Mouse (Mus musculus): ENCODE data around the gene Id4. TPM values are rescaled to one million over a fixed set of nuclear protein-coding genes. Genes with fewer than 3 reads are reported as not detected.

The Id4 gene
- 10.3 and 21.6 TPM in 2 replicates for polyA plus RNA-seq (2011; ENCODE audit: insufficient read length, low read depth, missing spikeins)

DNA sequence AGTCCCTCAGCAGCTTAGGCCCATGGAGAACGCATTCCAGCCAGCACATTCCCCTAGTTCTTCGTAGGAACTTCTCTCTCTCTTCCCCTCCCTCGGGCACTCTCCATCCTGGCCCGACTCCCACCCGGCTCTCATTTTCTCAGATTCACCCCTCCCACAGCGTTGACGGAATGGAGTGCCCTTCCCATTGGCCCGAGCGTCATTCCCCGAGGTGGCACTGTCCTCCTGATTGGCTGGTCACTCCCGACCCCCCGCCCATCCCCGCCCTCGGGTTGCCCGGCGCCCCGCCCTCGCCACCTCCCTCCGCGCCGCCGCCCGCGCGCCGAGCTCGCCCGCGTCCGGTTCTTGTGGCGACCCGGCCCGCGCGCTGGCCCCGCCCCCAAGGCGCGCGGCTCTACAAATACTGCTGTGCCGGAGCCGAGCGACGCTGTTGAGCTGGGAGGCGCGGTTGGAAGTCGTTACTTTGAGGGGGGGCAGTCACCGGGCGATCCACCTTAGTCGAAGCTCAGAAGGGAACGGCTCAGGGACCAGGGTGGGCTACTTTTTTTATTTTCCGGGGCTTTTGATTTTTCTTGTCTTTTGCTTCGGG lies at the start of gene Id4:
TSS of gene Id4 (plus strand) at position 539 of the 589 bp plus-strand sequence.
- Histone ChIP-seq H3K4me1 (ENCODE audit: control insufficient read depth, insufficient read depth, low read length) (no peaks in the 10 kb centered on the region; the same call in 1 of the 2 replicates), H3K4me3 (ENCODE audit: insufficient read depth, low read length) (peak within 1 kb of the TSS; percentile 73), H3K27ac (ENCODE audit: insufficient read depth, low read length) (peak within 1 kb of the TSS; percentile 77)
- no peak for TF ChIP-seq CTCF (IDR thresholded peaks at IDR 0.05; ENCODE audit: borderline replicate concordance, insufficient read depth, low read length)
- peak; percentile 98 for TF ChIP-seq POLR2A (IDR thresholded peaks at IDR 0.05; ENCODE audit: low read depth, low read length)

DNA sequence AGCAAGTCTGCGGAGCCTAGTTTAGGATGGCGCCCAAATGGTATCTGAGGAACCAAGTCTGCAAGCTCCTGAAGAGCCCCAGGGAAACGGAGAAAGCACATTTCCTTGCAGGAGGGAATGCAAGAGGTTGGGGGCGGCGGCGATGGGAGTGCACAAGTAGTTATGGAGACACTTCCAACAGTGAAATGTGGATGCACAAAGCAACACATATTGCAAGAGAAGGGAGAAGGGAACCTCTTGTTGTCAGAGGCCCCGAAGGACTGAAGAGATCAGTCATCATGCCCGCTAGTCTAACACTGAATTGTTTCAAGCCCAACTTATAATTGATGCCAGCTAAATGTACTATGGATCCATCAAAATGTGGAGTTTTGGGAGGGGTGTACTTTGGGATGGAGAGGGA lies 33.9 kb upstream of the Id4 start:
- peaks cover 4% of the 10 kb centered on the region; the same call in 1 of the 2 replicates for H3K4me1 ChIP-seq (ENCODE audit: control insufficient read depth, insufficient read depth, low read length)
- TF ChIP-seq POLR2A (IDR thresholded peaks at IDR 0.05; ENCODE audit: low read depth, low read length) = no peak
- TF ChIP-seq CTCF (IDR thresholded peaks at IDR 0.05; ENCODE audit: borderline replicate concordance, insufficient read depth, low read length) = no peak
- H3K27ac ChIP-seq (ENCODE audit: insufficient read depth, low read length) = no peak overlapping the region
- H3K4me3 ChIP-seq (ENCODE audit: insufficient read depth, low read length) = no peak overlapping the region

GRCm38 (mm10) chr13:48227712-48228111 lies 33.3 kb upstream of the Id4 start:
- H3K4me3 ChIP-seq (ENCODE audit: insufficient read depth, low read length) = no peak overlapping the region
- TF ChIP-seq POLR2A (IDR thresholded peaks at IDR 0.05; ENCODE audit: low read depth, low read length) (peak; percentile 45), CTCF (IDR thresholded peaks at IDR 0.05; ENCODE audit: borderline replicate concordance, insufficient read depth, low read length) (no peak)

DNA sequence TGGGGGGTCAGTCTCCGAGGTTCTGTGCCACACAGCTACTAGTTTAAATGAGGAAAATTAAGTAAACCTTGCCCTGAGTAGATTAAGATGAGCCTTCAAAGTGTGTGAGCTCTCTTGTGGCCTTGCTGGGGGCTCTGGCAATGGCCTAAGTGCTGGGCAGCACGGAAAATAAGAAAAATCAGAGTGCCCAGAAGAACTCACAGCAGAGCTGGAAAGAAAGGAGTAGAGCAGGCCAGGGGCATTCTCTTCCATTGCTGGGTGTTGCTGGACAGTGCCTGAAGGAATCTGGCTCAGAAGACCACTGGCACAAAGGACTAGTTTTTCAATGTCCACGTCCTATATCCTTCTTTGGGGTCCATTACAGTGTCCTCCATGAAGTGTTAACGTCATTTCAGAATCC lies 32.9 kb upstream of the Id4 start:
- Histone ChIP-seq H3K27ac (ENCODE audit: insufficient read depth, low read length) (peak overlapping the region; percentile 95), H3K4me1 (ENCODE audit: control insufficient read depth, insufficient read depth, low read length) (peaks cover 4% of the 10 kb centered on the region; the same call in 1 of the 2 replicates), H3K4me3 (ENCODE audit: insufficient read depth, low read length) (no peak overlapping the region)
- TF ChIP-seq POLR2A (IDR thresholded peaks at IDR 0.05; ENCODE audit: low read depth, low read length) (no peak), CTCF (IDR thresholded peaks at IDR 0.05; ENCODE audit: borderline replicate concordance, insufficient read depth, low read length) (no peak)

More at GRCm38 (mm10) chr13:48227712-48228111, 33.3 kb upstream of the Id4 start:
- Histone ChIP-seq H3K27ac (ENCODE audit: insufficient read depth, low read length) (peak overlapping the region; percentile 95), H3K4me1 (ENCODE audit: control insufficient read depth, insufficient read depth, low read length) (peaks cover 4% of the 10 kb centered on the region; the same call in 1 of the 2 replicates)

GRCm38 (mm10) chr13:48230996-48231395 lies 30.0 kb upstream of the Id4 start:
- H3K4me1 ChIP-seq (ENCODE audit: control insufficient read depth, insufficient read depth, low read length) = peaks cover 4% of the 10 kb centered on the region; the same call in 1 of the 2 replicates
- H3K4me3 ChIP-seq (ENCODE audit: insufficient read depth, low read length) = no peak overlapping the region
- no peak for TF ChIP-seq CTCF (IDR thresholded peaks at IDR 0.05; ENCODE audit: borderline replicate concordance, insufficient read depth, low read length)
- no peak for TF ChIP-seq POLR2A (IDR thresholded peaks at IDR 0.05; ENCODE audit: low read depth, low read length)
- peak overlapping the region; percentile 49 for H3K27ac ChIP-seq (ENCODE audit: insufficient read depth, low read length)

- Histone ChIP-seq H3K27ac (ENCODE audit: insufficient read depth, low read length) (no peak overlapping the region), H3K4me1 (ENCODE audit: control insufficient read depth, insufficient read depth, low read length) (no peaks in the 10 kb centered on the region), H3K4me3 (ENCODE audit: insufficient read depth, low read length) (no peak overlapping the region)
- TF ChIP-seq POLR2A (IDR thresholded peaks at IDR 0.05; ENCODE audit: low read depth, low read length) (no peak), CTCF (IDR thresholded peaks at IDR 0.05; ENCODE audit: borderline replicate concordance, insufficient read depth, low read length) (no peak)
These were observed 24.6 kb upstream of the Id4 start for GRCm38 (mm10) chr13:48236436-48236835.

DNA sequence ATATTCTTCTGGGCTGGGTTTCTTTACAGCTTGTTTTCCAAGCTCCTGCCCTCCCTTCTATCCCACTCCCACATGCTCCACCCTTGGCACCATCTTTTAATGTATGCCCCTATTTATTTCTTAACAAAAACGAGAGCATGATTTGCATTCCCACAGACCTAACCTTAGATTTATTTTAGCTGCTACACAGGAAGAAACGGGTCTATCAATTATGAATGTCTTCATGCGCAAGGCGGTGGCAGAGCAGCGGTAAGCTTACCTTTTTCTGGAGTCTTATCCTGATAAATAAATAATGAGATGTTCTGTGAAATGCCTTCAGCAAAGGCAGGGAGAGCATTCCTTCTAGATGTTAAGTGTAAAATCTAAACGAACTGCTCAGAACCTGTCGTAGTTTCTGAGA lies 24.2 kb upstream of the Id4 start:
- no peaks in the 10 kb centered on the region for H3K4me1 ChIP-seq (ENCODE audit: control insufficient read depth, insufficient read depth, low read length)
- TF ChIP-seq CTCF (IDR thresholded peaks at IDR 0.05; ENCODE audit: borderline replicate concordance, insufficient read depth, low read length) (no peak), POLR2A (IDR thresholded peaks at IDR 0.05; ENCODE audit: low read depth, low read length) (no peak)
- no peak overlapping the region for H3K4me3 ChIP-seq (ENCODE audit: insufficient read depth, low read length)
- H3K27ac ChIP-seq (ENCODE audit: insufficient read depth, low read length) = no peak overlapping the region

GRCm38 (mm10) chr13:48237516-48237915 lies 23.5 kb upstream of the Id4 start:
- Histone ChIP-seq H3K27ac (ENCODE audit: insufficient read depth, low read length) (no peak overlapping the region), H3K4me3 (ENCODE audit: insufficient read depth, low read length) (no peak overlapping the region), H3K4me1 (ENCODE audit: control insufficient read depth, insufficient read depth, low read length) (no peaks in the 10 kb centered on the region)
- no peak for TF ChIP-seq CTCF (IDR thresholded peaks at IDR 0.05; ENCODE audit: borderline replicate concordance, insufficient read depth, low read length)
- no peak for TF ChIP-seq POLR2A (IDR thresholded peaks at IDR 0.05; ENCODE audit: low read depth, low read length)

- H3K4me1 ChIP-seq (ENCODE audit: control insufficient read depth, insufficient read depth, low read length) = no peaks in the 10 kb centered on the region
- H3K4me3 ChIP-seq (ENCODE audit: insufficient read depth, low read length) = no peak overlapping the region
- TF ChIP-seq CTCF (IDR thresholded peaks at IDR 0.05; ENCODE audit: borderline replicate concordance, insufficient read depth, low read length) (no peak), POLR2A (IDR thresholded peaks at IDR 0.05; ENCODE audit: low read depth, low read length) (no peak)
- no peak overlapping the region for H3K27ac ChIP-seq (ENCODE audit: insufficient read depth, low read length)
These were observed 15.6 kb upstream of the Id4 start for GRCm38 (mm10) chr13:48245235-48246012.

DNA sequence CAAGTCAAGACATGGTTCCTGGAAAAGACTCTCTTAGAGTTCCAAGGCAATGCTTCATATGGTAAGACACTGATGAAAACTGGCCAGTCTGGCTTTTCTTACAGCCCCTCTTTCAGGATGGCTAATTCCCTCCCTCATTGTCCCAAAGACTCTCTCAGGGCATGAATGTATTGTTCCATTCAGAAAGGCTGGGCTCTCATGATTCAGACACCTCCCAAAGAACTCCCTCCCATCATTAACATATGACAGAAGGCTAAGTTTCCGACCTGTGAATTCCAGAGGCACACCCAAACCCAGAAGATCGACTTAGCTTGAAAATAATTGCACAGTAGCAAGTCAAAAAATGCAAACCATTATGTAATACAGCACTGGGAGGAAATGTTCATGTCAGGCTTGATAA lies 8.5 kb upstream of the Id4 start:
- TF ChIP-seq CTCF (IDR thresholded peaks at IDR 0.05; ENCODE audit: borderline replicate concordance, insufficient read depth, low read length) (no peak), POLR2A (IDR thresholded peaks at IDR 0.05; ENCODE audit: low read depth, low read length) (no peak)
- Histone ChIP-seq H3K4me3 (ENCODE audit: insufficient read depth, low read length) (no peak overlapping the region), H3K4me1 (ENCODE audit: control insufficient read depth, insufficient read depth, low read length) (no peaks in the 10 kb centered on the region), H3K27ac (ENCODE audit: insufficient read depth, low read length) (no peak overlapping the region)
